Mouse (Mus musculus): Measurements from ENCODE around the gene Lsm12. TPM values are rescaled to one million over a fixed set of nuclear protein-coding genes. Genes with fewer than 3 reads are reported as not detected.

The Lsm12 gene
- polyA plus RNA-seq, 1 experiment from 2014 or later: 61.3 TPM

- Histone ChIP-seq H3K4me3 (ENCODE audit: low read depth, low read length) (peak overlapping the region; percentile 20), H3K36me3 (ENCODE audit: control insufficient read depth, insufficient read depth, low read length) (no peaks in the 10 kb centered on the region), H3K4me2 (peak overlapping the region; percentile 61), H3K27me3 (ENCODE audit: control insufficient read depth, insufficient read depth, low read length) (peaks cover 19% of the 10 kb centered on the region), H3K9ac (ENCODE audit: low read depth, low read length) (no peak overlapping the region), H3K27ac (ENCODE audit: low read depth, low read length) (no peak overlapping the region), H3K4me1 (ENCODE audit: control insufficient read depth, insufficient read depth, low read length) (no peaks in the 10 kb centered on the region), H3K9me3 (replicated peaks; ENCODE audit: control insufficient read depth, low read length) (no peaks in the 10 kb centered on the region)
- no peak for ATAC-seq (replicated peaks; ENCODE audit: insufficient number of reproducible peaks, low FRiP score, low TSS enrichment)
- under 1% methylated on average over 18 of the region's 18 CpGs for WGBS (ENCODE audit: insufficient replicate concordance)
Measured at GRCm38 (mm10) chr11:102138447-102138740, 46.7 kb downstream of the Lsm12 start.

- H3K4me3 ChIP-seq (ENCODE audit: low read depth, low read length): peak overlapping the region; percentile 20
- ATAC-seq (replicated peaks; ENCODE audit: insufficient number of reproducible peaks, low FRiP score, low TSS enrichment): no peak
- H3K9ac ChIP-seq (ENCODE audit: low read depth, low read length): no peak overlapping the region
Measured at GRCm38 (mm10) chr11:102137625-102138446, 47.3 kb downstream of the Lsm12 start.

DNA sequence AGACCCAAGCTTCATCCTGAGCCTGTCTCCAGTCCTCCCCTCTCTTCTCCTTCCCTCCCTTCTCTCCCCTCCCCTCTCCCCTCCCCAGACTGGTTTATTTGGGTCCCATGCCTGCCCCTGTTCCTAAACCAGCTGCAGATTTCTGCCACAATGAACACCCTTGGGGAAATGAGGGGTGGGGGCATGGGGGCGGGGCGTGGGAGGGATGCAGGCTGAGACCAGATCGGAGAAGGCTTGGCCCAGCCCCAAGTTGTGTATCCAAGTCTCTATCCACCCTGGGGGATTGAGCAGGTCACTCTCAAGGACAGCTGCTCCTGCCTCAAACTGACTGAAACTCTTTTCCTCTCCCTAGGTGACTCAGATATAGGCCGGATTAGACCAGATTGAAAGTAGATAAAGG is 50.6 kb downstream of the Lsm12 start:
- peaks cover 9% of the 10 kb centered on the region for H3K27me3 ChIP-seq (ENCODE audit: control insufficient read depth, insufficient read depth, low read length)
- H3K4me2 ChIP-seq: no peak overlapping the region
- no peak overlapping the region for H3K4me3 ChIP-seq (ENCODE audit: low read depth, low read length)
- ATAC-seq (replicated peaks; ENCODE audit: insufficient number of reproducible peaks, low FRiP score, low TSS enrichment): no peak
- no peaks in the 10 kb centered on the region for H3K36me3 ChIP-seq (ENCODE audit: control insufficient read depth, insufficient read depth, low read length)
- no peak overlapping the region for H3K9ac ChIP-seq (ENCODE audit: low read depth, low read length)
- H3K27ac ChIP-seq (ENCODE audit: low read depth, low read length): no peak overlapping the region
- no peaks in the 10 kb centered on the region for H3K9me3 ChIP-seq (replicated peaks; ENCODE audit: control insufficient read depth, low read length)
- H3K4me1 ChIP-seq (ENCODE audit: control insufficient read depth, insufficient read depth, low read length): peaks cover 3% of the 10 kb centered on the region; the same call in 1 of the 2 replicates
- WGBS (ENCODE audit: insufficient replicate concordance): 34% methylated on average over 4 of the region's 4 CpGs

More at GRCm38 (mm10) chr11:102137625-102138446, 47.3 kb downstream of the Lsm12 start:
- Histone ChIP-seq H3K27me3 (ENCODE audit: control insufficient read depth, insufficient read depth, low read length) (peaks cover 14% of the 10 kb centered on the region), H3K27ac (ENCODE audit: low read depth, low read length) (no peak overlapping the region), H3K9me3 (replicated peaks; ENCODE audit: control insufficient read depth, low read length) (no peaks in the 10 kb centered on the region), H3K4me1 (ENCODE audit: control insufficient read depth, insufficient read depth, low read length) (no peaks in the 10 kb centered on the region), H3K4me2 (peak overlapping the region; percentile 61), H3K36me3 (ENCODE audit: control insufficient read depth, insufficient read depth, low read length) (no peaks in the 10 kb centered on the region)
- WGBS (ENCODE audit: insufficient replicate concordance): 44% methylated on average over 13 of the region's 13 CpGs

DNA sequence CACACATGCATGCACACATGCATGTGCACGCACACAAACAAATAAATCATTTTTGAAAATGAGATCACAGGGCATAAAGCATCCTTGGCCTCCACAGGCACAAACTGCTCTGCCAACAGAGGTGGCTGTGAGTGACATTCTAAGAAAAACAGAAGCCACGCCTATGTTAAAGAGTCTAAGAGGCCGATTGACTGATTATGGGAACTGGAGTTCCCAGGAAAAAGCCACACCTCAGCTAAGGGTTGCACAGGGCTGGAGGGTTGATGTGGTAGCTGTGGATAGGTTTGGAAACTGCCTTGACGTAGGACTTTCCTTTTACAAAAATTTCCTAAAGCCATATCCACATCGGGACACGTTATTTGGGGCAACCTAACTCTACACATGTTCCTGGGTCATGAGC is 67.7 kb downstream of the Lsm12 start:
- Histone ChIP-seq H3K9ac (ENCODE audit: low read depth, low read length) (no peak overlapping the region), H3K4me3 (ENCODE audit: low read depth, low read length) (no peak overlapping the region), H3K4me2 (no peak overlapping the region), H3K9me3 (replicated peaks; ENCODE audit: control insufficient read depth, low read length) (no peaks in the 10 kb centered on the region), H3K36me3 (ENCODE audit: control insufficient read depth, insufficient read depth, low read length) (no peaks in the 10 kb centered on the region), H3K27ac (ENCODE audit: low read depth, low read length) (no peak overlapping the region), H3K4me1 (ENCODE audit: control insufficient read depth, insufficient read depth, low read length) (no peaks in the 10 kb centered on the region), H3K27me3 (ENCODE audit: control insufficient read depth, insufficient read depth, low read length) (no peaks in the 10 kb centered on the region)
- ATAC-seq (replicated peaks; ENCODE audit: insufficient number of reproducible peaks, low FRiP score, low TSS enrichment): no peak
- 69% methylated on average over 6 of the region's 6 CpGs for WGBS (ENCODE audit: insufficient replicate concordance)

GRCm38 (mm10) chr11:102116241-102116640 is 68.9 kb downstream of the Lsm12 start:
- Histone ChIP-seq H3K27me3 (ENCODE audit: control insufficient read depth, insufficient read depth, low read length) (no peaks in the 10 kb centered on the region), H3K27ac (ENCODE audit: low read depth, low read length) (no peak overlapping the region), H3K9me3 (replicated peaks; ENCODE audit: control insufficient read depth, low read length) (no peaks in the 10 kb centered on the region), H3K9ac (ENCODE audit: low read depth, low read length) (no peak overlapping the region), H3K4me3 (ENCODE audit: low read depth, low read length) (no peak overlapping the region), H3K4me1 (ENCODE audit: control insufficient read depth, insufficient read depth, low read length) (no peaks in the 10 kb centered on the region), H3K4me2 (no peak overlapping the region), H3K36me3 (ENCODE audit: control insufficient read depth, insufficient read depth, low read length) (no peaks in the 10 kb centered on the region)
- ATAC-seq (replicated peaks; ENCODE audit: insufficient number of reproducible peaks, low FRiP score, low TSS enrichment): no peak
- 47% methylated on average over 8 of the region's 8 CpGs for WGBS (ENCODE audit: insufficient replicate concordance)

Small RNA genes within 50 kb of the gene (microRNA-seq; reads per million reads assigned to microRNA genes)
- gene Mir8101 (ENCODE audit: borderline number of aligned reads): 1.0 reads per million, percentile 13 among the genes with 10 or more reads in this experiment

Other genes starting within 250 kb of the Lsm12 start
- gene Sost, start 218.3 kb downstream of the Lsm12 start, polyA plus RNA-seq (2014; fragmentation: Nextera tagmentation; extraction: Ambion mirVana): 0.10 and 0.43 TPM in 2 replicates
- gene Cfap97d1, start 201.0 kb downstream of the Lsm12 start, polyA plus RNA-seq (2014; fragmentation: Nextera tagmentation; extraction: Ambion mirVana): not detected in 2 replicates
- 49.2 and 49.4 TPM in 2 replicates for gene Dusp3, start 198.3 kb downstream of the Lsm12 start, polyA plus RNA-seq (2014; fragmentation: Nextera tagmentation; extraction: Ambion mirVana)
- 2.7 and 3.4 TPM in 2 replicates for gene Mpp3, start 156.8 kb downstream of the Lsm12 start, polyA plus RNA-seq (2014; fragmentation: Nextera tagmentation; extraction: Ambion mirVana)
- gene Cd300lg, start 143.8 kb downstream of the Lsm12 start, polyA plus RNA-seq (2014; fragmentation: Nextera tagmentation; extraction: Ambion mirVana): 0.70 and 0.79 TPM in 2 replicates
- gene Mpp2, start 96.8 kb downstream of the Lsm12 start, polyA plus RNA-seq (2014; fragmentation: Nextera tagmentation; extraction: Ambion mirVana): 9.7 and 11.4 TPM in 2 replicates
- not detected in 2 replicates for gene Ppy, start 84.0 kb downstream of the Lsm12 start, polyA plus RNA-seq (2014; fragmentation: Nextera tagmentation; extraction: Ambion mirVana)
- 0.69 TPM in 1 of 2 replicates, not detected in the other for gene Pyy, start 77.5 kb downstream of the Lsm12 start, polyA plus RNA-seq (2014; fragmentation: Nextera tagmentation; extraction: Ambion mirVana)
- 0.33 TPM in 1 of 2 replicates, not detected in the other for gene Nags, start 39.8 kb downstream of the Lsm12 start, polyA plus RNA-seq (2014; fragmentation: Nextera tagmentation; extraction: Ambion mirVana)
- gene Tmem101, start 28.9 kb downstream of the Lsm12 start, polyA plus RNA-seq (2014; fragmentation: Nextera tagmentation; extraction: Ambion mirVana): 31.2 and 36.3 TPM in 2 replicates
- 27.9 and 28.7 TPM in 2 replicates for gene G6pc3, start 4.3 kb upstream of the Lsm12 start, polyA plus RNA-seq (2014; fragmentation: Nextera tagmentation; extraction: Ambion mirVana)
- gene Hdac5, start 44.9 kb upstream of the Lsm12 start, polyA plus RNA-seq (2014; fragmentation: Nextera tagmentation; extraction: Ambion mirVana): 42.8 and 45.3 TPM in 2 replicates
- gene BC030867, start 63.6 kb upstream of the Lsm12 start, polyA plus RNA-seq (2014; fragmentation: Nextera tagmentation; extraction: Ambion mirVana): 12.7 and 13.2 TPM in 2 replicates
- gene Asb16, start 83.4 kb upstream of the Lsm12 start, polyA plus RNA-seq (2014; fragmentation: Nextera tagmentation; extraction: Ambion mirVana): 0.23 TPM in 1 of 2 replicates, not detected in the other
- gene Tmub2, start 99.6 kb upstream of the Lsm12 start, polyA plus RNA-seq (2014; fragmentation: Nextera tagmentation; extraction: Ambion mirVana): 40.1 and 40.5 TPM in 2 replicates
- 9.9 and 12.0 TPM in 2 replicates for gene Atxn7l3, start 111.3 kb upstream of the Lsm12 start, polyA plus RNA-seq (2014; fragmentation: Nextera tagmentation; extraction: Ambion mirVana)
- 52.4 and 56.4 TPM in 2 replicates for gene Ubtf, start 134.4 kb upstream of the Lsm12 start, polyA plus RNA-seq (2014; fragmentation: Nextera tagmentation; extraction: Ambion mirVana)
- gene Slc4a1, start 180.9 kb upstream of the Lsm12 start, polyA plus RNA-seq (2014; fragmentation: Nextera tagmentation; extraction: Ambion mirVana): 102 and 112 TPM in 2 replicates
- 1.3 TPM in 2 replicates for gene Rundc3a, start 208.1 kb upstream of the Lsm12 start, polyA plus RNA-seq (2014; fragmentation: Nextera tagmentation; extraction: Ambion mirVana)
- gene Slc25a39, start 222.7 kb upstream of the Lsm12 start, polyA plus RNA-seq (2014; fragmentation: Nextera tagmentation; extraction: Ambion mirVana): 274 and 281 TPM in 2 replicates
- 110 and 113 TPM in 2 replicates for gene Grn, start 245.0 kb upstream of the Lsm12 start, polyA plus RNA-seq (2014; fragmentation: Nextera tagmentation; extraction: Ambion mirVana)